Mouse (Mus musculus): ENCODE measurements around the gene Znrf1. TPM values are rescaled to one million over a fixed set of nuclear protein-coding genes. Genes with fewer than 3 reads are reported as not detected.

The Znrf1 gene
- polyA plus RNA-seq, 1 experiment from 2014 or later: 64.8 TPM

Other genes with a start within 250 kb of the Znrf1 start
- gene Rfwd3, start 235.9 kb upstream of the Znrf1 start, polyA plus RNA-seq (2014; fragmentation: Nextera tagmentation; extraction: Ambion mirVana): 84.1 and 85.4 TPM in 2 replicates
- gene Mlkl, start 197.9 kb upstream of the Znrf1 start, polyA plus RNA-seq (2014; fragmentation: Nextera tagmentation; extraction: Ambion mirVana): 0.28 and 0.37 TPM in 2 replicates
- gene Fa2h, start 142.3 kb upstream of the Znrf1 start, polyA plus RNA-seq (2014; fragmentation: Nextera tagmentation; extraction: Ambion mirVana): not detected in 2 replicates
- 3.1 and 3.8 TPM in 2 replicates for gene Wdr59, start 14.0 kb upstream of the Znrf1 start, polyA plus RNA-seq (2014; fragmentation: Nextera tagmentation; extraction: Ambion mirVana)
- gene Ldhd, start 94.3 kb downstream of the Znrf1 start, polyA plus RNA-seq (2014; fragmentation: Nextera tagmentation; extraction: Ambion mirVana): 0.15 and 0.21 TPM in 2 replicates
- 22.3 and 22.7 TPM in 2 replicates for gene Zfp1, start 107.3 kb downstream of the Znrf1 start, polyA plus RNA-seq (2014; fragmentation: Nextera tagmentation; extraction: Ambion mirVana)
- gene Ctrb1, start 154.9 kb downstream of the Znrf1 start, polyA plus RNA-seq (2014; fragmentation: Nextera tagmentation; extraction: Ambion mirVana): not detected in 2 replicates
- 60.3 and 62.5 TPM in 2 replicates for gene Bcar1, start 207.7 kb downstream of the Znrf1 start, polyA plus RNA-seq (2014; fragmentation: Nextera tagmentation; extraction: Ambion mirVana)